Mouse (Mus musculus) ES-E14 (cell line): ENCODE results near the gene Abcg8.

Experiments used
- HCFC1 ChIP-seq: IDR thresholded peaks from 2 replicates; pipeline ENCODE4 v1.6.1; 2012; ENCODE audit warnings: low read length, inconsistent platforms, borderline replicate concordance; ENCODE audit not compliant: insufficient read depth
- ZNF384 ChIP-seq: IDR thresholded peaks from 2 replicates; pipeline ENCODE4 v1.6.1; 2012; ENCODE audit warnings: low read depth, low read length, inconsistent platforms

- TF ChIP-seq HCFC1 = no peak
- TF ChIP-seq ZNF384 = no peak
These were observed 8.3 kb upstream of the Abcg8 start for GRCm38 (mm10) chr17:84667848-84668247.
